In the genomic region with DNA sequence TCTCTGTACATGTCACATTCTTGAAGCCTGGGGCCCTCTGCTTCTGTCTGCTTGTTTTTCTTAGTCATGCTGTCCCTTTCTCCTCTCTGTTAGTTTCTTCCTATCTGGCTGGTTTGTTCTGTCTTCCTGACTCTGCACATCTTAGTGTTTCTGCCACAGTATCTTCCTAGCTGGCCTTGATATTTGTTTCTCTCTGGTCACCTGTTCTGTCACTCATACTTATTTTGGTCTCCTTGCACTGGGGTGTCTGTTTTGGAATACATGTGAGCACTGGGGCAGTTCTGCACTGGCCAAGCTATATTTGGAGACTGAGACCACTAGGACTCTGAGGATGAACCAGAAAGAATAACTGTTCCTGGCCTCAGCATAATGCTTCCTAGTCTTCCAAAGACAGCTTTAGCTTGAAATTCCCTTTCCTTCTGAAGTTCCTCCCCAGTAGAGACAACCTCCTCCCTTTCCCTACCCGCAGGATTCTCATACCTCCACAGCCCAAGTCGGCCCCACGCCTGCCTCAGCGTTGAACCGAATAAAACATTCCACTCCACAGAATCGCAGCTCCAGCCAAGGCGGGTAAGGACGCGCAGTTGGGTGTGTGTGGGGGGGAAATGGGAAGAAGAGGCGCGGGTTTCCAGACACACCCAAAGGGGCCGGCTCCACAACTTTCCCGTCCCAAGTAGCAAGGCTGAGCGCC, we compare ENCODE assay signal across 8 mouse cellular contexts. TPM values are rescaled to one million over a fixed set of nuclear protein-coding genes. Genes with fewer than 3 reads are reported as not detected.
DNase-seq lines count a peak whose midpoint lies in the region; ATAC-seq lines count a peak whose summit lies in the region.

No protein-coding gene starts in this region.

- peak overlapping the region; percentile 67 for H3K4me2 ChIP-seq in kidney, embryonic 14.5 days (replicated peaks; ENCODE audit: low read depth, low read length)
- H3K4me2 ChIP-seq in hindbrain, embryonic 14.5 days (replicated peaks) = peak overlapping the region; percentile 65
- H3K4me2 ChIP-seq in midbrain, embryonic 13.5 days (replicated peaks) = peak overlapping the region; percentile 61

- WGBS in kidney, embryonic 14.5 days = 23% methylated on average over 14 of the region's 14 CpGs
- 10% methylated on average over 14 of the region's 14 CpGs for WGBS in hindbrain, embryonic 14.5 days
- WGBS in midbrain, embryonic 13.5 days = 12% methylated on average over 14 of the region's 14 CpGs

- no peaks in the 10 kb centered on the region for H3K36me3 ChIP-seq in kidney, embryonic 14.5 days (ENCODE audit: control insufficient read depth, insufficient read depth, low read length)
- no peaks in the 10 kb centered on the region for H3K36me3 ChIP-seq in hindbrain, embryonic 14.5 days (replicated peaks; ENCODE audit: control insufficient read depth, insufficient read depth)
- H3K36me3 ChIP-seq in midbrain, embryonic 13.5 days = no peaks in the 10 kb centered on the region

- peak overlapping the region; percentile 62 for H3K4me3 ChIP-seq in kidney, embryonic 14.5 days (ENCODE audit: low read length)
- peak overlapping the region; percentile 85 for H3K4me3 ChIP-seq in brown adipose tissue, adult 24 weeks (ENCODE audit: insufficient read depth, low read depth, low read length)
- H3K4me3 ChIP-seq in hindbrain, embryonic 14.5 days (replicated peaks; ENCODE audit: low read length) = peak overlapping the region; percentile 59
- H3K4me3 ChIP-seq in midbrain, embryonic 13.5 days (replicated peaks) = peak overlapping the region; percentile 61

- H3K9me3 ChIP-seq in kidney, embryonic 14.5 days (ENCODE audit: control insufficient read depth, low read length) = no peaks in the 10 kb centered on the region
- H3K9me3 ChIP-seq in hindbrain, embryonic 14.5 days (ENCODE audit: control insufficient read depth, low read length) = no peaks in the 10 kb centered on the region
- no peaks in the 10 kb centered on the region for H3K9me3 ChIP-seq in midbrain, embryonic 13.5 days

- ATAC-seq in kidney, embryonic 14.5 days (ENCODE audit: low FRiP score, low TSS enrichment) = no peak
- no peak for ATAC-seq in hindbrain, embryonic 14.5 days (ENCODE audit: low FRiP score)
- ATAC-seq in midbrain, embryonic 13.5 days = no peak; the same call in 1 of the 2 replicates

- no peak for DNase-seq in kidney, adult 18-20 months
- DNase-seq in hindbrain, embryonic 14.5 days (ENCODE audit: low spot score) = no peak
- DNase-seq in adrenal gland, adult 2 months = no peak
- DNase-seq in embryo, embryonic 9.5 days (ENCODE audit: extremely low spot score) = no peak
- no peak for DNase-seq in MN1 (ENCODE audit: low spot score)

- H3K27ac ChIP-seq in kidney, embryonic 14.5 days (ENCODE audit: low read depth, low read length) = peak overlapping the region; percentile 43; the same call in 1 of the 2 replicates
- H3K27ac ChIP-seq in brown adipose tissue, adult 24 weeks (replicated peaks; ENCODE audit: low read depth, low read length) = peak overlapping the region; percentile 76
- H3K27ac ChIP-seq in hindbrain, embryonic 14.5 days = no peak overlapping the region
- 0 out of 2 replicates have a peak overlapping the region, but pooled peaks have one; percentile 5 for H3K27ac ChIP-seq in midbrain, embryonic 13.5 days

- H3K4me1 ChIP-seq in kidney, embryonic 14.5 days (ENCODE audit: control insufficient read depth, insufficient read depth, low read length) = no peaks in the 10 kb centered on the region
- H3K4me1 ChIP-seq in brown adipose tissue, adult 24 weeks (ENCODE audit: control insufficient read depth, insufficient read depth, insufficient read length, low read length) = no peaks in the 10 kb centered on the region
- peaks cover 6% of the 10 kb centered on the region; the same call in 1 of the 2 replicates for H3K4me1 ChIP-seq in hindbrain, embryonic 14.5 days (replicated peaks; ENCODE audit: control insufficient read depth, insufficient read depth, low read length)
- H3K4me1 ChIP-seq in midbrain, embryonic 13.5 days (replicated peaks) = peaks cover 14% of the 10 kb centered on the region

- peak overlapping the region; percentile 74; the same call in 1 of the 2 replicates for H3K9ac ChIP-seq in kidney, embryonic 14.5 days (ENCODE audit: low read depth, low read length)
- peak overlapping the region; percentile 76 for H3K9ac ChIP-seq in hindbrain, embryonic 14.5 days
- peak overlapping the region; percentile 82 for H3K9ac ChIP-seq in midbrain, embryonic 13.5 days (replicated peaks)

- no peaks in the 10 kb centered on the region for H3K27me3 ChIP-seq in kidney, embryonic 14.5 days (ENCODE audit: control insufficient read depth, insufficient read depth, low read length)
- H3K27me3 ChIP-seq in hindbrain, embryonic 14.5 days (ENCODE audit: control insufficient read depth, insufficient read depth, low read length) = no peaks in the 10 kb centered on the region
- H3K27me3 ChIP-seq in midbrain, embryonic 13.5 days = no peaks in the 10 kb centered on the region

RNA-seq across cellular contexts. Expression of gene Taz, which starts 0.5 kb away (rescaled TPM):
- polyA plus RNA-seq in kidney, embryonic 14.5 days (2014; fragmentation: Nextera tagmentation; extraction: Ambion mirVana) = 58.5 and 64.3 TPM in 2 replicates
- polyA plus RNA-seq in brown adipose tissue, adult 24 weeks (2012; ENCODE audit: insufficient read depth, insufficient read length, missing spikeins) = 45.1 and 49.6 TPM in 2 replicates
- polyA plus RNA-seq in hindbrain, embryonic 14.5 days (2014; fragmentation: Nextera tagmentation; extraction: Ambion mirVana) = 48.4 and 56.5 TPM in 2 replicates
- 95.3 and 97.2 TPM in 2 replicates for polyA plus RNA-seq in midbrain, embryonic 13.5 days (2015; fragmentation: Nextera tagmentation; extraction: Ambion mirVana)
- total RNA-seq in adrenal gland, adult 2 months (2021) = 10 to 100 TPM; 56.6 to 74.2 TPM
- polyA plus RNA-seq in adrenal gland, adult 2 months (2012; rRNA removed) = 126 and 136 TPM in 2 replicates

RNA-seq across cellular contexts. Expression of gene Dnase1l1, which starts 1.0 kb away (rescaled TPM):
- 10.6 and 10.8 TPM in 2 replicates for polyA plus RNA-seq in kidney, embryonic 14.5 days (2014; fragmentation: Nextera tagmentation; extraction: Ambion mirVana)
- polyA plus RNA-seq in brown adipose tissue, adult 24 weeks (2012; ENCODE audit: insufficient read depth, insufficient read length, missing spikeins) = 9.9 and 11.9 TPM in 2 replicates
- polyA plus RNA-seq in hindbrain, embryonic 14.5 days (2014; fragmentation: Nextera tagmentation; extraction: Ambion mirVana) = 3.0 and 3.6 TPM in 2 replicates
- polyA plus RNA-seq in midbrain, embryonic 13.5 days (2015; fragmentation: Nextera tagmentation; extraction: Ambion mirVana) = 2.8 and 3.0 TPM in 2 replicates
- 10 to 100 TPM; 13.1 to 13.5 TPM for total RNA-seq in adrenal gland, adult 2 months (2021)
- 7.5 and 9.5 TPM in 2 replicates for polyA plus RNA-seq in adrenal gland, adult 2 months (2012; rRNA removed)

RNA-seq across cellular contexts. Expression of gene Rpl10, which starts 10.6 kb away (rescaled TPM):
- polyA plus RNA-seq in kidney, embryonic 14.5 days (2014; fragmentation: Nextera tagmentation; extraction: Ambion mirVana) = 941 and 1,115 TPM in 2 replicates
- polyA plus RNA-seq in brown adipose tissue, adult 24 weeks (2012; ENCODE audit: insufficient read depth, insufficient read length, missing spikeins) = 13.0 and 69.4 TPM in 2 replicates
- polyA plus RNA-seq in hindbrain, embryonic 14.5 days (2014; fragmentation: Nextera tagmentation; extraction: Ambion mirVana) = 484 and 540 TPM in 2 replicates
- 542 and 551 TPM in 2 replicates for polyA plus RNA-seq in midbrain, embryonic 13.5 days (2015; fragmentation: Nextera tagmentation; extraction: Ambion mirVana)
- total RNA-seq in adrenal gland, adult 2 months (2021) = 100 to 1,000 TPM; 220 to 443 TPM
- 692 and 707 TPM in 2 replicates for polyA plus RNA-seq in adrenal gland, adult 2 months (2012; rRNA removed)

RNA-seq across cellular contexts. Expression of gene Atp6ap1, which starts 15.7 kb away (rescaled TPM):
- 89.5 and 93.6 TPM in 2 replicates for polyA plus RNA-seq in kidney, embryonic 14.5 days (2014; fragmentation: Nextera tagmentation; extraction: Ambion mirVana)
- polyA plus RNA-seq in brown adipose tissue, adult 24 weeks (2012; ENCODE audit: insufficient read depth, insufficient read length, missing spikeins) = 84.3 and 85.2 TPM in 2 replicates
- polyA plus RNA-seq in hindbrain, embryonic 14.5 days (2014; fragmentation: Nextera tagmentation; extraction: Ambion mirVana) = 248 and 297 TPM in 2 replicates
- 193 and 197 TPM in 2 replicates for polyA plus RNA-seq in midbrain, embryonic 13.5 days (2015; fragmentation: Nextera tagmentation; extraction: Ambion mirVana)
- total RNA-seq in adrenal gland, adult 2 months (2021) = 100 to 1,000 TPM; 262 to 281 TPM
- 358 and 481 TPM in 2 replicates for polyA plus RNA-seq in adrenal gland, adult 2 months (2012; rRNA removed)

RNA-seq across cellular contexts. Expression of gene Gdi1, which starts 23.6 kb away (rescaled TPM):
- polyA plus RNA-seq in kidney, embryonic 14.5 days (2014; fragmentation: Nextera tagmentation; extraction: Ambion mirVana) = 90.3 and 143 TPM in 2 replicates
- 62.2 and 64.9 TPM in 2 replicates for polyA plus RNA-seq in brown adipose tissue, adult 24 weeks (2012; ENCODE audit: insufficient read depth, insufficient read length, missing spikeins)
- polyA plus RNA-seq in hindbrain, embryonic 14.5 days (2014; fragmentation: Nextera tagmentation; extraction: Ambion mirVana) = 781 and 862 TPM in 2 replicates
- polyA plus RNA-seq in midbrain, embryonic 13.5 days (2015; fragmentation: Nextera tagmentation; extraction: Ambion mirVana) = 1,006 and 1,051 TPM in 2 replicates
- total RNA-seq in adrenal gland, adult 2 months (2021) = 100 to 1,000 TPM; 252 TPM
- 160 and 195 TPM in 2 replicates for polyA plus RNA-seq in adrenal gland, adult 2 months (2012; rRNA removed)
